Mouse (Mus musculus) hematopoietic stem cell, adult 5-6 weeks (primary cell): ENCODE data around the gene Medag. TPM values are rescaled to one million over a fixed set of nuclear protein-coding genes. Genes with fewer than 3 reads are reported as not detected.

Experiments
- ATAC-seq, 2 experiments: fragments of 125-278 bp in 1 of 2; replicated peaks in 1 of 2; 2 replicates each; pipeline ENCODE4 v1.8.0; 2016 to 2017; ENCODE audit warnings: inconsistent platforms in 2 of 2, mild to moderate bottlenecking in 2 of 2, moderate number of reproducible peaks in 2 of 2, low read depth in 1 of 2, moderate TSS enrichment in 1 of 2; ENCODE audit not compliant: low FRiP score in 2 of 2, poor library complexity in 2 of 2, severe bottlenecking in 2 of 2, insufficient read depth in 1 of 2, low TSS enrichment in 1 of 2
- total RNA-seq: library from RNA; stranded (forward); fragments of 172-1452, 232-1000 nt; gene quantifications from 2 replicates; pipeline ENCODE4 v1.2.3, GENCODE M21; 2017

Gene Medag
- total RNA-seq, 1 experiment from 2014 or later = 0.30 TPM

DNA sequence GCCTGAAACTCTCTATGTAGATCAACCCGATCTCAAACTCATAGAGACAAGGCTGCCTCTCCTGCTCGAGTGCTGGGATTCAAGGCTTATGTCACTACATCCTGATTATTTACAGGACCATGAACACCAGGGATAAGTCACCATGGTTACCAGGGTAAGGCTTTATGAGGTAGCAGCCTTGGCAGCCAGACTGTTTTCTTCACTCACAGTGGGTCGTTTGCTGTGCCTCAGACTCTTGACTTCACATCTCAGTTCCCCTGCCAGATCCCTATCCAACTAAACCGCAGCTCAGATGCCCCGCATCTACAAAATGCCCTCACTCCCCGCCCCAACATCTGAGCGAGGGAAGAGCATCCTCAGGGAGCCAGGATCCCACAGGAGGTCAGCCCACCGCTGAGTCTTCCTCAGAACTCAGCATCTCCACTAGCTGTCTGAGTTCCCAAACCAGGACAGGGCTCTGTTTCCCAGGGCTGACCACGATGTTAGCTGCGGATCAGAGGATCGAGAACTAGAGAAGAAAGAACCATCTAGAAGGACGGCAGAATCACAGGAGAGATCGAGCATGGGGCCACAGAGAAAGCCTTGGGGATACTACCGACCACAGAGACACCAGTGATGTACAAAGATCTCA is 30.2 kb downstream of the Medag start:
- ATAC-seq = no peak

DNA sequence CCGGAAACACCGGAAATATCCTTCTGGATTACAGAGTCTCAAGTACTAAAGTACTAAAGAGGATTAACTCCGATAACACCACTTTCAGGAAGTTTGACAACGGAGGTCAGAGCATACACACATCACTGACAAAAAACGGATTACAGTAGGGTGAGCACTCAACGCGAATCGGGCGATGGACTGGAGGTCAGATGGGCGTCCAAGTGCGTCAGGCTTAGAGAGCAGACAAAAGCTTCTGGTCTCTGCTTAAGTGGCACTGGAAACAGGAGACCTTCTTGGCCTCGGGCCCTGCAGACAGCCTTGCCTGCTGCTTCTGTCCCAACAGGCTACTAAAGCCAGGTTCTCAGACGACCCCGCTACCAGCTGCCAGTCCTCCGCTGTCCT is 30.7 kb downstream of the Medag start:
- ATAC-seq = no peak

DNA sequence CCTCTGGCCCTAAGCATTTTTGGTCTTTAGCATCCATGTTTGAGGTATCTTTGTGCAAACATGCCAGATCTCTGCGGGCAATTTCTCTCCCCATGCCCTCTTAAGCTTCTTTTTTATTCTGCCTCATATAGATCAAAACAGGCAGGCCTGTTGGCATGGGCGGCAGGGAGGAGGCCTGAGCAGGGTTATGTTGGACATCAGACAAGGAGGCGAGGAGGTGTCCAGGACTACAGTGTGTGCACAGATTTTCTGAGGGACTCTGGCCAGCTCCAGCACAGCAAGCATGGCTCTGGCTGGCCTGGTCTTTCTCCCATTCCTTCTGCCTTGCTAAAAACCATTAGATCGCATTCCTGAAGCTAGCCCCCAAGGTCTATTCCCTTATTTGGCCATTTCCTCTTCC is 32.9 kb downstream of the Medag start:
- ATAC-seq = no peak

DNA sequence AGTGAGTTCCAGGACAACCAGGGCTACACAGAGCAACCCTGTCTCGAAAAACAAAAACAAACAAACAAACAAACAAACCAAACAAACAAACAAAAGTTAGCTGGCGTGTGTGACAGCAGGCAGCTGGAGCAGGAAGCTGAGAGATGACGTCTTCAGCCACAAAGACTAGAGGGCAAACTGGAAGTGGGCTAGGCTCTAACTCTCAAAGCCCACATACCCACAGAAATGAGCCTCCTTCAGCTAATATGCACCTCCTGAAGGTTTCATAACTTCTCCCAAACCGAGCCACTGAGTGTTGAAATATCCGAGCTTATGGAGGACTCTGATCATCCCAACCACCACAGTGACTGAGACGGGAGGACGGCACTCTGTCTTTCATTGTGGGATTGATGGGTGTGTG is 34.9 kb downstream of the Medag start:
- ATAC-seq = peak in 1 of 2 experiments; percentile 39; a peak in 1 of 4 replicates

DNA sequence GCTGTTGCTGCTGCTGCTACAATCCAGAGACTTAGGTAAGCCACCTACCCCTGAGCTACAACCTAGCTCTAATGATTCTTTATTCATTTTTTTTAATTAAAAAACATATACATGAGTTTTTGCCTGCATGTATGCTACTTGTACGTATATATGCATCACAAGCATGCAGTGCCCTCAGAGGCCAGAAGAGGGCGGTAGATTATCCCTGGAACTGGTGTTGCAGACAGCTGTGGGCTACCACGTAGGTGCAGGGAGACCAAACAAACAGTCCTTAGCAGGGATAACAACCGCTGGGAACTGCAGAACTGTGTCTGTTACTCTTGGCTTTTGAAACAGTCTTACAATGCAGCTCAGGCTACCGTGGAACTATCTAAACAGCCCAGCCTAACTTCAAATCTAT is 36.2 kb downstream of the Medag start:
- ATAC-seq = no peak

DNA sequence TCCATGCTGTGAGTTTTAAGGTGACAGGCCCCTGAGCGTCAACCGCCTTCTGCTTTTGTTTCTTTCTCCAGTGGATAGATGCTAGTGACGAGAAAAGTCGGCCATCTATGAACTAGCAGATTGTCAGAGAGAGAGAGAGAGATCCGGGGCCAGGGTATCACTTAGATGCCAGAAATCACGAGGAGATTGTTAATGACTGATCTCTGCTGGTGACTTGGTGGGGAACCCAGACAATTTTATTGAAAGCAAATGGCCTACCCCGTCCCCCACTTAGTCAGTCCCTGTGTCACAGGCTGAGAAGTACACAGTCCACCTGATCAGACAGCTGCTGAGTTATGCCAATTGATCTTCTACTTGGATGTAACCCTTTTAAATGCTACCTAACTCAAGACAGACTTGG is 37.9 kb downstream of the Medag start:
- ATAC-seq = no peak

DNA sequence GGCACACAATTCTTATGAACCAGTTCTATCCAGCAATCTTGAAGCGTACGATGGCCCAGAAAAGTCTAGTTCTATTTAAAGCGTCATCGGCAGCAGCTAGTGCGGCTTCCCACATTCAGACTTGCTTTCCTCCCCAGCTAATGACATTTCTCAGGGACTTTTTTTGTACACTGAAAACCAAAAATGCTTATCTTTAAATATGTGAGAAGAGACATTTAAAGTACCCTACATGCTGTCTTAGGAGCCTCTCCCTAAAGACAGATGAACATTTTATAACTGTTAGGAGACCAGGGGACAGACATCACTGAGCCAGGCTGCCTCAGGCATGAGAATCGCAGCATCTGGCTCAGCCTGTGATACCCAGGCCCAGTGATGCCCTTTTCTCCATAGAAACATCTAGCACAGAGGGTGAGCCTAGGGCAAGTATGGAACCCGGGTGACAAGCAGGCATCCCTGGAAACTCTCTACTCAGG is 39.7 kb downstream of the Medag start:
- no peak for ATAC-seq

DNA sequence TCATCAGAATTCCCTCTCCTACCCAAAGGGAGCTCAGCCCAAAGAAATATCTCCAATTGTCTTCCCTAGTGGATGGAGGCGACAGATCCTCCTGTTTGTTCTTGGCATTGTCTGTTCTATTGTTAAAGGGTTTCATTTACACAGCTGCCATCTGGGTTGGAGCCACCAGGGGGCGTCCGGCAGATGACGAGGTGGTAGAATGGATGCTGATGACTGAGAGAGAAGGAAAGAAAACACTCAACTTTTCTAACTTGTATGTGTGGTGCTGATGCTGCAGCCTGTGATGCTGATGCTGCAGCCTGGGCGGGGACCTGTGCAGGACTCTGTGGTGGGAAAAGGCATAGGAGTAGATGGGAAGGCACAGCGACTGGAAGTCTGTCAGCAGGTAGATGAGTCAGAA is 42.7 kb downstream of the Medag start:
- peak; percentile 71 to 75 for ATAC-seq

DNA sequence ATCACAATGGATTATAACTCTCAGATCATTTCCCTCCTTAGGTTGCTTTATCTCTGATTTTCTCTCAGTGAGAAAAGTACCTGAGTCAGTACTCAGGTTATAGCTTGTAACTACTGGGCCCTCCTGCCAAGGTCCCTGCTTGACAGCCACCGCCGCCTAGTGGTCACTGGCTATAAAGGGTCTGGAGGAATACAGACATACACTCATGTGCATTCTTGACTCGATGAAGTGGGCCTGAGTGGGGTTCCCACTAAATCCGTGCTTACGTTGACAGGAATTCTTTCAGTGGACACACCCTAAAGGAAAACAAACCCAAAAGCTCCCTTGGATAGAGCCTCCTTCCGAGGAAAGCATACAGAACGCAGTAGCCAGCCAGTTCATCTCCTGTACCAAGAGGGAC is 45.0 kb downstream of the Medag start:
- no peak for ATAC-seq

DNA sequence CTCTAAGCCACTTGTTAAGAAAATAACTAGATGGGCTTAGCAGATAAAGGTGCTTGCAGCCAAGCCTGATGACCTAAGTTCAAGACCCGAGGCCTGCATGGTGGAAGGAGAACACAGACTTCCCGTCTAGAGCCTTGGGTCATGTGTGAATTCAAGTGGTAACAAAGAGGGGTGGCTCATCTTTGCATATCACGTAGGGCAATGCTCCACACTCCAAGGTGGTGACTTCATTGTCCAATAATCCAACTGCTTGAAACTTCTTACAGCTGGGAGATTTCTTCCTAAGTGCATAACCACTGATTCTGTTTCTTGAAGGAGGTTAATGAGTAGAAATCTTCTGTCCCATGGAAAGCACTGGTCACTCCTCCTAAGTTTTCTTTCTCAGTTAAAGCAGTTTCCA is 50.5 kb downstream of the Medag start:
- no peak for ATAC-seq

DNA sequence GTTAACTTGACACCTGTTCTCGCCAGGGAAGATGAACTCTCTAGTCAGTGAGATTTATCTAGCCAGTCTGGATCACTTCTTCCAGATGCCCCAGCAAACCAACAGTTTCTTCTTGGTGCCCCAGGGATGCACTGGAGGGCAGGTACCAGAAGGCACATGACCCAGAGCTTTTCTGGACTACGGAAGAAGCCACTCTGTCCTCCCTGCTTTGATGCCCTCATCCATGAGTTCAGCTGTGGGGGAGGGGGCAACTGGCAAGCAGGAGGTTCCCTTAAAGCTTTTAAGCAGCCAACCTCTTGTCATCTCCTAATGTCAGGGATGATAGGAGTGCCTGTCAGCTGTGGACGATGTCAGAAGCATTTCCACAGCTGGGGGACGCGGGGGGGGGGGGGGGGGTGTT is 53.8 kb downstream of the Medag start:
- no peak for ATAC-seq

DNA sequence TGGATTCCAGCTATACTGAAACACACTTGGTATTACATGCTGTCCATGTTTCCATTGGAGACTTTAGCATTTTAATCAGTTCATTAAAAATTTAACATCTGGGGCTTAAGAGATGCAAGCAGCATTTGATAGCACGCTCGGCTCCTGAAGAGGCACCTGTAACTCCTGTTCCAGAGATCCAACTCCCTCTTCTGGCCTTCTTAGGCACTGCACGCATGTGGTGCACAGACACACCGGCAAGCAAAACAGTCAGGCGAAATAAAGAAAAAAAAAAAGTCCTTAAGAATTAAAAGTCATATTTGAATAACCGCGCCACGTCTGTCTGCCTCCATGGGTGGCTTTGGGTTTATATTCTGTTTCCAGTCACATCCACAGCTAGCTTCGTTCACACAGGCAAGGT is 62.6 kb downstream of the Medag start:
- no peak for ATAC-seq

DNA sequence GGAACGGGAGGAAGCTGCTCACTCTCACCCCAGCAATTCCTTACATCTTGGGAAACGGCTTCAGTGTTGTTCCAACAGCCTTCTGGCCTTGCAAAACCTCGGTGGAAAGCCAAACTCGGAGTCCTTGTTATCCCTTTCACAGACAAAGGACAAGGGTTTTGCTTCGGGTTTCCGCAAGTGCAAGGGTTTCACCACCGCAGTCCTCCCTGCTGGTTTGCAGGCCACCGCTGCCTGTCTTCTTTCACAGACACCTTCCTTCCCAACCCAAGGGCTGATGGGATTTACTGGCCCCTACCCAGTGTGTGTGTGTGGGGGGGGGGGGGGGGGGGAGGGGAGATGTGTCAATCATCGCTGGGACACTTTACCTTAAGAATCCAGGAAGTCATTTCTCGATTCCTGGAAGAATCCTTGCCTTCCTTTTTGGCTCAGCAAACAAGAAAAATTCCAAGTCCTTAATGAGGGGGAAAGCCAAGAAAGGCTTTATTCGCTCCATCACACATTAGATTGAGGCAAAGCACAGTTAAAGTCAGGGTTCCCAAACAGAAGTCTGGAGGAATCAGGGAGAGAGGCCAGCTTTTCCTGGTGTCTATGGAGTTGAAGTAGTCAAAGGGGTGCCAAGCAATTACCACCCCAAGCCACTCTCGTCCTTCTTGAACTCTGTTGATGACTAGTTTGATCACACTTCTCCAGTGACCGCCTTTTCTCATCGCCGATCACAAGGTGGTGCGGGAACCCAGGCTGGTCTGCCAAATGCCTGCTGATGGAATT is 63.3 kb downstream of the Medag start:
- no peak for ATAC-seq

Other genes starting within 250 kb of the Medag start
- 42.1 and 59.9 TPM in 2 replicates for gene Uspl1, start 227.4 kb upstream of the Medag start, total RNA-seq
- 1,142 and 1,227 TPM in 2 replicates for gene Hmgb1, start 227.3 kb upstream of the Medag start, total RNA-seq
- gene Alox5ap, start 147.0 kb upstream of the Medag start, total RNA-seq = 324 and 337 TPM in 2 replicates
- not detected in 2 replicates for gene Tex26, start 27.9 kb downstream of the Medag start, total RNA-seq
- 0.38 TPM in 1 of 2 replicates, not detected in the other for gene Wdr95, start 116.9 kb downstream of the Medag start, total RNA-seq
- 27.9 and 40.5 TPM in 2 replicates for gene Hsph1, start 224.6 kb downstream of the Medag start, total RNA-seq